In genomic region chr11:56173246-56173645, GRCm38 (mm10) we compare ENCODE assay signal across 22 mouse cellular contexts.
"Had no signal": no experiment of that assay in that cellular context is flagged by ENCODE, and none has a peak within 500 bp of the region (broad histone marks: within the 10 kb centered on the region; RNA-seq: fewer than 3 reads in every experiment).

No protein-coding gene starts in this region.

- DNase-seq: kidney, adult 2 months; kidney, postnatal 10 days; kidney, postnatal 36 days; left cerebral cortex, postnatal 4 days; lung, adult 18-20 months; lung, postnatal 10 days; lung, postnatal 36 days; right cerebral cortex, postnatal 4 days; thymus, adult 2 months; thymus, postnatal 14 days; thymus, postnatal 4 days had no signal

- H3K27me3 ChIP-seq: kidney, embryonic 15.5 days; limb, embryonic 12.5 days; limb, embryonic 15.5 days; lung, embryonic 15.5 days; midbrain, embryonic 13.5 days had no signal

- H3K9ac ChIP-seq: kidney, embryonic 15.5 days; limb, embryonic 12.5 days; limb, embryonic 15.5 days; liver, embryonic 14.5 days; lung, embryonic 15.5 days; midbrain, embryonic 13.5 days had no signal

- H3K36me3 ChIP-seq: kidney, embryonic 15.5 days; limb, embryonic 12.5 days; limb, embryonic 15.5 days; lung, embryonic 15.5 days; midbrain, embryonic 10.5 days; midbrain, embryonic 13.5 days had no signal

- H3K4me1 ChIP-seq: kidney, embryonic 15.5 days; limb, embryonic 12.5 days; limb, embryonic 15.5 days; lung, embryonic 15.5 days; megakaryocyte, embryonic 14.5 days; midbrain, embryonic 10.5 days; midbrain, embryonic 13.5 days had no signal

- H3K27ac ChIP-seq: kidney, embryonic 15.5 days; limb, embryonic 12.5 days; limb, embryonic 15.5 days; liver, embryonic 14.5 days; lung, embryonic 15.5 days; midbrain, embryonic 10.5 days; midbrain, embryonic 13.5 days; stomach, postnatal 0 days had no signal

- ATAC-seq: midbrain, embryonic 13.5 days; midbrain, embryonic 16.5 days had no signal

- H3K4me2 ChIP-seq: kidney, embryonic 15.5 days; limb, embryonic 12.5 days; limb, embryonic 15.5 days; liver, embryonic 11.5 days; lung, embryonic 15.5 days; midbrain, embryonic 13.5 days had no signal

- H3K9me3 ChIP-seq: kidney, embryonic 15.5 days; limb, embryonic 12.5 days; limb, embryonic 15.5 days; lung, embryonic 15.5 days; midbrain, embryonic 10.5 days; midbrain, embryonic 13.5 days had no signal

- H3K4me3 ChIP-seq: kidney, embryonic 15.5 days; limb, embryonic 12.5 days; limb, embryonic 15.5 days; lung, embryonic 15.5 days; megakaryocyte, embryonic 14.5 days; midbrain, embryonic 10.5 days; midbrain, embryonic 13.5 days had no signal
